Comparison of ENCODE assay signal across 10 mouse cellular contexts in the genomic region with DNA sequence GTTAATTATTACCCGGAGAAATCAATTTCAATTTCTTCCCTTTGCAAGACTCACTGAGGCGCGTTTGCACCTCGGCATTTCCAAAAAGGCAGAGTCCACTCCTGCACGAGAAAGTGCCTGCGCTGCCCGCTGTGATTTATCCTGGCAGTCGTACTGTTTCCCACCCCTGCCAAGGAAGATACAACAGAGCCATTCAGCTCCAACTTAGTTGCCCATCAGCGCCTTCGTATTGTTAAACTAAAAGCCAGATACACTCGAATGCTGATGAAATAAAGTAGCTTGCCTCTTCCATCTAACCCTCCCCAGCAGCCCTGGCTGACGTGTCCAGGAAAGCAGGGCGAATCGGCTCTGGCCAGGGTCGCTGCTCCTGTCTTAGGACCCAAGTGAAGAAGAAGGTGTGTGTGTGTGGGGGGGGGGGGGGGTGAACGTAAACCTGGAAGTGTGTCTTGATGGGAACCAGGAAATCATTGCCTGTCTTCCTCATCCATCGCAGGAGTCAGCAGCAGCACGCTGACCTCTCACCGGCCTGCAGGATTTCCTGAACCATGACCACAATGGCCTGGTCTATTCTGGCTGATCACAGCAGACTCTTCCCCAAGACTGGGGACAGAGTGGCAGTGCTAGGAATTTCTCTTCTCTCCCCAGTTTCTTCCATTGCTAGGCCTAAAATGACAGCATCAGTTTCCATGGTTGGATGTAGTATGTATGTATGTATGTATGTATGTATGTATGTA.
A peak's percentile ranks its signal among the peaks of the same experiment; 100 is the strongest.
DNase-seq lines count a peak whose midpoint lies in the region; ATAC-seq and TF ChIP-seq lines count a peak whose summit lies in the region.
"Had no signal": no experiment of that assay in that cellular context is flagged by ENCODE, and none has a peak within 500 bp of the region (broad histone marks: within the 10 kb centered on the region; RNA-seq: fewer than 3 reads in every experiment).

No protein-coding gene starts in this region.

- H3K79me2 ChIP-seq in liver, adult 2 months (ENCODE audit: control insufficient read depth, insufficient read depth, low read length) = no peaks in the 10 kb centered on the region

- no peaks in the 10 kb centered on the region for H3K36me3 ChIP-seq in liver, adult 2 months (ENCODE audit: control insufficient read depth, insufficient read depth, low read length)
- H3K36me3 ChIP-seq in liver, embryonic 12.5 days = no peaks in the 10 kb centered on the region; the same call in 1 of the 2 replicates
- H3K36me3 ChIP-seq in forebrain, embryonic 13.5 days (ENCODE audit: poor library complexity, severe bottlenecking) = no peaks in the 10 kb centered on the region
- no peaks in the 10 kb centered on the region for H3K36me3 ChIP-seq in kidney, embryonic 14.5 days (ENCODE audit: control insufficient read depth, insufficient read depth, low read length)
- H3K36me3 ChIP-seq in neural tube, embryonic 15.5 days = no peaks in the 10 kb centered on the region

- TF ChIP-seq CTCF in liver, adult 2 months (IDR thresholded peaks at IDR 0.05; ENCODE audit: low read depth, low read length) = no peak

- no peaks in the 10 kb centered on the region for H3K27me3 ChIP-seq in liver, adult 2 months (ENCODE audit: control insufficient read depth, insufficient read depth, low read length)
- H3K27me3 ChIP-seq in liver, embryonic 12.5 days (replicated peaks) = no peaks in the 10 kb centered on the region
- H3K27me3 ChIP-seq in forebrain, embryonic 13.5 days = no peaks in the 10 kb centered on the region
- H3K27me3 ChIP-seq in kidney, embryonic 14.5 days (ENCODE audit: control insufficient read depth, insufficient read depth, low read length) = no peaks in the 10 kb centered on the region
- H3K27me3 ChIP-seq in neural tube, embryonic 15.5 days (replicated peaks) = 0 out of 2 replicates have a peak, but pooled peaks cover 7% of the 10 kb centered on the region

- WGBS in liver, adult 2 months = 20% methylated on average over 19 of the region's 19 CpGs
- WGBS in liver, embryonic 12.5 days (ENCODE audit: insufficient replicate concordance) = 51% methylated on average over 18 of the region's 19 CpGs
- WGBS in forebrain, embryonic 13.5 days = 16% methylated on average over 19 of the region's 19 CpGs
- WGBS in kidney, embryonic 14.5 days = 55% methylated on average over 19 of the region's 19 CpGs
- 15% methylated on average over 19 of the region's 19 CpGs for WGBS in neural tube, embryonic 15.5 days

- H3K4me2 ChIP-seq in liver, embryonic 12.5 days = no peak overlapping the region
- peak overlapping the region; percentile 21 for H3K4me2 ChIP-seq in forebrain, embryonic 13.5 days
- peak overlapping the region; percentile 12; the same call in 1 of the 2 replicates for H3K4me2 ChIP-seq in kidney, embryonic 14.5 days (replicated peaks; ENCODE audit: low read depth, low read length)
- peak overlapping the region; percentile 35 for H3K4me2 ChIP-seq in neural tube, embryonic 15.5 days

- H3K9me3 ChIP-seq in liver, embryonic 12.5 days (replicated peaks) = no peaks in the 10 kb centered on the region
- H3K9me3 ChIP-seq in forebrain, embryonic 13.5 days (replicated peaks) = peaks cover 7% of the 10 kb centered on the region; the same call in 1 of the 2 replicates
- H3K9me3 ChIP-seq in kidney, embryonic 14.5 days (ENCODE audit: control insufficient read depth, low read length) = 0 out of 2 replicates have a peak, but pooled peaks cover 3% of the 10 kb centered on the region
- no peaks in the 10 kb centered on the region for H3K9me3 ChIP-seq in neural tube, embryonic 15.5 days (replicated peaks)

- peak; percentile 91 for DNase-seq in liver, adult 2 months (ENCODE audit: extremely low read depth, low read depth, low spot score)
- DNase-seq in urinary bladder, postnatal 36 days (ENCODE audit: low spot score in 2 of 2) = no peak
- DNase-seq in spleen, adult 12 weeks (ENCODE audit: low spot score) = no peak
- DNase-seq in layer of hippocampus, postnatal 10 days (ENCODE audit: low spot score in 2 of 2) = no peak
- DNase-seq: lung, adult 2 months had no signal

- TF ChIP-seq POLR2A in liver, adult 2 months (IDR thresholded peaks at IDR 0.05; ENCODE audit: extremely low read depth, insufficient read depth, low read length) = no peak

- H3K9ac ChIP-seq in liver, adult 2 months (ENCODE audit: low read depth, low read length) = 0 out of 2 replicates have a peak overlapping the region, but pooled peaks have one; percentile 11
- no peak overlapping the region for H3K9ac ChIP-seq in liver, embryonic 12.5 days
- no peak overlapping the region for H3K9ac ChIP-seq in forebrain, embryonic 13.5 days
- H3K9ac ChIP-seq in kidney, embryonic 14.5 days (ENCODE audit: low read depth, low read length) = no peak overlapping the region
- no peak overlapping the region for H3K9ac ChIP-seq in neural tube, embryonic 15.5 days (replicated peaks)

- H3K27ac ChIP-seq in liver, adult 2 months (replicated peaks; ENCODE audit: insufficient read depth, low read depth, low read length) = peak overlapping the region; percentile 57
- H3K27ac ChIP-seq in liver, embryonic 12.5 days = no peak overlapping the region
- H3K27ac ChIP-seq in forebrain, embryonic 13.5 days = no peak overlapping the region
- H3K27ac ChIP-seq in kidney, embryonic 14.5 days (ENCODE audit: low read depth, low read length) = no peak overlapping the region
- no peak overlapping the region; the same call in 1 of the 2 replicates for H3K27ac ChIP-seq in neural tube, embryonic 15.5 days (replicated peaks)

- H3K4me3 ChIP-seq in liver, adult 2 months (ENCODE audit: insufficient read depth, low read depth, low read length) = peak overlapping the region; percentile 9; the same call in 1 of the 2 replicates
- no peak overlapping the region for H3K4me3 ChIP-seq in liver, embryonic 12.5 days
- no peak overlapping the region for H3K4me3 ChIP-seq in forebrain, embryonic 13.5 days
- no peak overlapping the region for H3K4me3 ChIP-seq in kidney, embryonic 14.5 days (ENCODE audit: low read length)
- H3K4me3 ChIP-seq in neural tube, embryonic 15.5 days (replicated peaks) = no peak overlapping the region
- H3K4me3 ChIP-seq: erythroblast, embryonic 14.5 days had no signal

- H3K4me1 ChIP-seq in liver, adult 2 months (ENCODE audit: control insufficient read depth, insufficient read depth, low read length) = peaks cover 15% of the 10 kb centered on the region
- peaks cover 5% of the 10 kb centered on the region; the same call in 1 of the 2 replicates for H3K4me1 ChIP-seq in liver, embryonic 12.5 days
- H3K4me1 ChIP-seq in forebrain, embryonic 13.5 days = peaks cover 36% of the 10 kb centered on the region
- peaks cover 10% of the 10 kb centered on the region; the same call in 1 of the 2 replicates for H3K4me1 ChIP-seq in kidney, embryonic 14.5 days (ENCODE audit: control insufficient read depth, insufficient read depth, low read length)
- peaks cover 53% of the 10 kb centered on the region for H3K4me1 ChIP-seq in neural tube, embryonic 15.5 days

- no peak for ATAC-seq in liver, embryonic 12.5 days
- ATAC-seq in forebrain, embryonic 13.5 days = no peak
- ATAC-seq in kidney, embryonic 14.5 days (ENCODE audit: low FRiP score, low TSS enrichment) = no peak
- ATAC-seq in neural tube, embryonic 15.5 days (ENCODE audit: low FRiP score) = no peak; the same call in 1 of the 2 replicates
